Mouse (Mus musculus): ENCODE measurements around the gene Insrr. TPM values are rescaled to one million over a fixed set of nuclear protein-coding genes. Genes with fewer than 3 reads are reported as not detected.

Insrr gene
- total RNA-seq, 2 experiments from 2014 or later = 0.54 to 0.72 TPM

DNA sequence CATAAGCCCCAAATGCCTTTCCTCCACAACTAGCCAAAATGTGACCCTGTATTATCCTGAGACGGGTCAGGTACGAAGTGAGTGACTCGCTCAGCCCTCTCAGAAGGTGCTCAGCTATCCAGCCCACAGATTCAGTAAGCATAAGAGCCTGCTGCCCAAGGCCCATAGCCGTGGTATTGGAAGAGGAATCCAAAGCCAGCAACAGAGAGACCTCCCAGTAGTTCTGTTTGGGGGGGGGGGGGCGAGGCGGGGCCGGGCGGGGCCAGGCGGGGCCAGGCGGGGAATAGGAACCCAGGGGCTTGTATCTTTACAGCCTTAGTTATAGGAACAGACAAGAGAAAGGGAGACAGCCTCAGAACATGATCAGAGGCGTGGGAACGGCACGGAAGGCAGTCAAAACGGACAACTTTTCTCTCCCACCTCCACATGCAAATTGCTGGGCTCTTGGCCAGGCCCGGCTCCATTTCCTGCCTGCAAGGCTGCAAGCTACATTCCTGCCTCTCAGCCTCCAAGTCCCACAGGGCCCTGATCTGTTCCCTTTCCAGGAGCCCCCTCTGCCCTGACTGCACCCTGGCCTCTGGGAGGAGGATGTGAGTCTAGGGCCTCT lies 33.0 kb upstream of the Insrr start:
- peak overlapping the region; percentile 75 for H3K27ac ChIP-seq
- H3K4me3 ChIP-seq = peak overlapping the region; percentile 5; the same call in 1 of the 2 replicates
- peak; percentile 56 to 79 for DNase-seq (ENCODE audit: extremely low spot score in 1 of 2, low spot score in 2 of 2)
- TF ChIP-seq CTCF (IDR thresholded peaks at IDR 0.05) = no peak; the same call in 1 of the 2 replicates
- intact Hi-C loops (cut with DNase I) = no loop called here

DNA sequence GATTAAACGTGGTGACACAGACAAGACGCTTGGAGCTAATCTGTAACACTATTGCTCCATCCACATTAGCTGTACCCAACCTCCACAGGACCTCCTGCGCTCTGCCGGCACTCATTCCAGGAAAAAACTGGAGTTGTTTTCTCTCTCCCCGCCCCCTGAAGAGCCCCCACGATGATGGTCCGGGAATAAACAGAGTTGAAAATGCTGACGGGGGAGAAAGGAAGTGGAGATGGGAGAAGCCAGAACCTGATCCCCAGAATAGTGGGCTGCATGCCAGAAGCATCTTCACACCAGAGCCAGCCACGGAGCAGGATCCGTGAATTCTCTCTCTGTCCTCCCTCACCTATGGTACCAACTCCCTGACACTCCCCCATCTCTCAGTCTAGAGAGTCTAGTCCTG lies 32.2 kb upstream of the Insrr start:
- H3K4me3 ChIP-seq = peak overlapping the region; percentile 21; the same call in 1 of the 2 replicates
- peak overlapping the region; percentile 53 for H3K27ac ChIP-seq
- intact Hi-C loops (cut with DNase I) = no loop called here
- no peak for DNase-seq (ENCODE audit: extremely low spot score in 1 of 2, low spot score in 2 of 2)
- TF ChIP-seq CTCF (IDR thresholded peaks at IDR 0.05) = no peak

DNA sequence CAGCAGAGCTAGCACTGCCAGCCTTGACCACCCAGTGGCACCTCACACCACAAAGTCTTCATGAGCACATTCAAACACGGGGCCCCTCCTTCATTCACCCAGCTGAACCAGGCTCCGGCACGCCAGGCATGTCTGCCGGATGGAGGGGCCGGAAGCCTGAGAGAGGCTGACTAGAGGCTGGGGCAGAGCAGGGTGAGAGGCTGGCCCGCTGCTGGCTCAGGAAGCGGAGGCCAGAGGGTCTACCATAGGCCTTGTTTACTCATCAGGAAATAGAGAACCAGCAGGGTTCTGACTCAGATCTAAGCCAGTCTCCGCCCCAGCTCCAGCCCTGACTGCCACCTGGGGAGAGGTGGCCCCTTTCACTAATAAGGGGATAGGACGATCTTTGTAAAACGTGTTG lies 31.7 kb upstream of the Insrr start:
- no peak for TF ChIP-seq CTCF (IDR thresholded peaks at IDR 0.05)
- Histone ChIP-seq H3K27ac (peak overlapping the region; percentile 73), H3K4me3 (peak overlapping the region; percentile 21; the same call in 1 of the 2 replicates)
- no peak for DNase-seq (ENCODE audit: extremely low spot score in 1 of 2, low spot score in 2 of 2)
- intact Hi-C loops (cut with DNase I) = no loop called here

DNA sequence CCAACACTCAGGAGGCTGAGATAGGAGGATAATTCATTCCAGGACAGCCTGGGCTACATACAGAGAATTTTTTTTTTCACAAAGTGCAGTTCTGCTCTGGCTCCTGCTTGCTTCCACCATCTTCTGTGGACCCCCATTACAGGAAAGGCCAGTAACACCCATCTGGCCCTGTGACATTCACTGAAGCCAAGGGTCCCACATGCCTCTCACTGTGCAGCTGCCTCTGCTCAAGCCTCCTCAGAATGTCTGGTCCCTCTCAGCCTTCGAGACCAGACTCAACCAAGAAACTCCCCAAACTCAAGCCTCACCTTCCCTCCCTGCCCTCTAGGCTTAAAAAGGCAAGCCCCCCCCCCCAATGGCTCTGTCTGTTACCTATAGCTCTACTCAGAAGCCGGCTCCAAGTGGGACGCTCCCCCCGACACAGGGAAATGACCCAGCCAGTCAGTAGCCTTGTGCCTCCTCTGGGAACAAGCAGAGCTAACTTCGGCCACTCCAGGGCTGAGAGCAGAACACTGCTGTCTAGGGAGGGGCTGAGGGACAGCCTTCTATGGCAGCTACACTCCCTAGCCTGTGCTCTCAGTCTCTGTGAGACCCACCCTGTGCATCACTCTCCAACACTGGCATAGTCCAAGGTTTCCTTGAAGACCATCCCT lies 31.0 kb upstream of the Insrr start:
- Histone ChIP-seq H3K4me3 (no peak overlapping the region), H3K27ac (peak overlapping the region; percentile 73)
- TF ChIP-seq CTCF (IDR thresholded peaks at IDR 0.05) = no peak
- intact Hi-C loops (cut with DNase I) = no loop called here
- no peak for DNase-seq (ENCODE audit: extremely low spot score in 1 of 2, low spot score in 2 of 2)

DNA sequence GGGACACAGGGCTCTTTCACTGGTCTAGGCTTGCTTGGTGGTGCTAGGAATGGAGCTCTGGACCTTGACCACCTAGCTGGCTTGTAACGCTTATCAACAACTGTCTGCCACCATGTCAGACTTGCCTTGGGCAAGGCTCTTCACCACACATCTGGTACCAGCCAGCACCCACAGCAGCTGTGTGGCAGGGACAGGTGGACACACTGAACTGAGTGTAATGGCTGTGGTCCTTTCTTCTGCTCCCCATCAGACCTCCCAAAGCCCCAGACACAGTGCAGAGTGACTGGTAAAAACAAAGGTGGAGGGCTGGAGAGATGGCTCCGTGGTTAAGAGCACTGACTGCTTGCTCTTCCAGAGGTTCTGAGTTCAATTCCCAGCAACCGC lies 30.5 kb upstream of the Insrr start:
- DNase-seq (ENCODE audit: extremely low spot score in 1 of 2, low spot score in 2 of 2) = no peak
- Histone ChIP-seq H3K27ac (no peak overlapping the region; the same call in 1 of the 2 replicates), H3K4me3 (no peak overlapping the region)
- no peak for TF ChIP-seq CTCF (IDR thresholded peaks at IDR 0.05)
- intact Hi-C loops (cut with DNase I) = no loop called here

DNA sequence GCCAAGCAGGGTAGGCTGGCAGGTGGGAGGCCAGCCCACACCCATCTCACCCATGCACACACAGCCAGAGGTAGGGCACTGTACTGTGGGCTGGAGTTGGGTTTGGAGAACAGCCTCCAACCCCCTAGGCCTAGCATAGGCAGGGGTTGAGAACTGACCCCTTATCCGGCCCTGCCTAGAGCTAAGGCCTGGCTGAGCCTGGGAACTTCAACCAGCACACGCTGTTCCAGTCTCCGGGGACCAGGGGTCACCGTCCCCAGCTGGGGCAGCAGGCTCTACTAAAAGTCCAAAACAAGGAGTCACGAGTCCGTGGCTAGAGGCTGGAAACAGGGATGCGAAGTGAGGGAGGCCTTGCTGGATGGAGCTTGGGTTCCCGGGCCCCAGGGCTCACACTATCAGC lies 29.0 kb upstream of the Insrr start:
- intact Hi-C loops (cut with DNase I) = no loop called here
- peak overlapping the region; percentile 34 for H3K4me3 ChIP-seq
- no peak for TF ChIP-seq CTCF (IDR thresholded peaks at IDR 0.05)

DNA sequence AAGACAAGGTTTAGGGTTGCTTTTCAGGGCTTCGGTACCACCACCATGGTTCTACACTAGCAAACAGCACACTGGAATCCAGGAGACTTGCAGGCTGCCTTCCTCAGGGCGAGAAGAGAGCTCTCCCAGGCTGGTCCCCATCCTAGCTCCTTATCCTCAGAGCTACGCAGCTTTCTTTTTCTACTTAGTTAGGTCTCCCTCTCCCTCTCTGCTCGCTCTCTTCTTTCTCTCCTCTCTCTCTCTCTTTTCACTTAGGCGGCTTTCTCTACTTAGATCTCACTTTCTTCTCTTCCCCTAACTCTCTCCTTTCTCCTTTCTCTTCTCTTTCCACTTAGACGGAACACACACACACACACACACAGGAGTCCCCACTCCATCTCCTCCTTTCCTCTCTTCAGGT lies 28.3 kb upstream of the Insrr start:
- TF ChIP-seq CTCF (IDR thresholded peaks at IDR 0.05) = no peak
- Histone ChIP-seq H3K27ac (peak overlapping the region; percentile 75), H3K4me3 (peak overlapping the region; percentile 34)
- DNase-seq (ENCODE audit: extremely low spot score in 1 of 2, low spot score in 2 of 2) = no peak
- intact Hi-C loops (cut with DNase I) = no loop called here

More for the DNA sequence above, 29.0 kb upstream of the Insrr start:
- no peak for DNase-seq (ENCODE audit: extremely low spot score in 1 of 2, low spot score in 2 of 2)
- no peak overlapping the region; the same call in 1 of the 2 replicates for H3K27ac ChIP-seq

DNA sequence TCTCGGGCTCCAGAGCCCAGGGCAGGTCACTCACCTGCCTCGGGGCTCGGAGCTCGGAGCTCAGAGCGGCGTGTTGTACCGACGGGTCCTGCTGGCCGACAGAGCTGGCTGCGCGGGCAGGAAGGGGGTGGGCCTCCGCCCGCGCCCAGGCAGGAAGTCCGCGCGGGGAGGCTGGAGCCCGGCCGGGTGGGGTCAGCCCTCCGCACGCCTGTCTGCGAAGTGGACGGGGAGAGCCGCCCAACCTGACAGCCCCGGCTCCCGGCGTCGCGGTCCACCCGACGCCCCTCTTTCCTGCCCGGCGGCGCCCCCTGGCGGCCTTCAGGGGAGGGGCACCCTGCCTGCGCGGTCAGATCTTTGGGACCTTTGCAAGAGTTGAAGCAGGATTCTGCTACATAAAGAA lies 27.9 kb upstream of the Insrr start:
- DNase-seq (ENCODE audit: extremely low spot score in 1 of 2, low spot score in 2 of 2) = peak; percentile 46 to 58
- Histone ChIP-seq H3K27ac (peak overlapping the region; percentile 75), H3K4me3 (peak overlapping the region; percentile 34)
- peak; percentile 91 for TF ChIP-seq CTCF (IDR thresholded peaks at IDR 0.05)
- intact Hi-C loops (cut with DNase I) = no loop called here

DNA sequence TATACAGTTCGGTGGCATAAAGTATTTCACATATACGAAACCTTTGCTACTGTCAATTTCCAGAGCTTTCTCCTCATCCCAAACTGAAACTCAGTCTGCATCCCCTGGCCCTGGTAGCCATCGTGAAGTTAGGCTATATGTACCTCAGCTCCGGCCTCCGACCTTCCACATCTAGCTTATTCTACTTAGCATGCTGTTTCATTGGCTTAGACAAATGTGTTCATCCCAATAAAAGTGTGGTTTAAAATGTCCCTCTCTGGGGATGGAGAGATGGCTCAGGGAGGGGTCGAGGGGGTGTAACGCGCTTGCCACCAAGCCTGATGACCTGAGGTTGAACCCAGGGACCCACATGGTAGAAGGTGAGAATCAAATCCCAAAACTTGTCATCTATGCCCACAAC lies 27.2 kb upstream of the Insrr start:
- intact Hi-C loops (cut with DNase I) = no loop called here
- Histone ChIP-seq H3K27ac (no peak overlapping the region), H3K4me3 (no peak overlapping the region)
- no peak for DNase-seq (ENCODE audit: extremely low spot score in 1 of 2, low spot score in 2 of 2)
- no peak for TF ChIP-seq CTCF (IDR thresholded peaks at IDR 0.05)

DNA sequence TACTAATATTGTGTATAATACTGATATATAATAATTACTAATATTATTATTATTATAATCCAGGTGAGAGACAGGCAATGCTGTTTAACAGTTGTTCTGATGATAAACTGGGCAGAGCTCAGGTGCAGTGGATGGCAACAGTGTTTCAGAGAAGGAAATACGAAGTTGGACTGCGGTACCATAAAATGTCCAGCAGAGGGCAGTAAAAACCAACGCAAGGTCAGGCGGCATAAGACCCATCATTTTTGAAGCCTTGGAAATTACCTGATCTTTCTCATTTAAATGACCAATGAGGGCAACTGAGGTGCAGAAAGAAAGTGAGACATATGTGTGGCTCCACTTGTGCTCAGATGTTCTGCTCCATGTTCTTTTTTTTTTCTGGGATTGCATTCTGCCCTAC lies 26.5 kb upstream of the Insrr start:
- DNase-seq (ENCODE audit: extremely low spot score in 1 of 2, low spot score in 2 of 2) = no peak

DNA sequence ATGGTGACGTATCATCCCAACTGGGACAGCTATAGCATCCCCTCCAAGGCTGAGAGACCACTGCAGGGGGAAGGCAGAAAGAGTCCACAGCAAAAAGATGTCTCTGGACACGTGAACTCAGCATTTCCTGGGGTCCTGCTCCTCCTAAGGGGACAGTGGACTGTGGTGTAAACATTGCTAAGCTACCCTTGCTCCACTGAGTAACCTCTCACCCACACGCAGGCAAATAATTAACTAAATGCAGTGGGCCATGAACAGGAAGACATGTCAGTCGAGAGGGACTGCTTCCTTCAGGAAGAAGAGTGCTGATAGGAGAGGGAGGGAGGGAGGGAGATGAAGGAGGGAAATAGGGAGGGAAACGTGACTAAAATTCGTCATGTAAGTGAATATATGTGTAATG lies 25.7 kb upstream of the Insrr start:
- intact Hi-C loops (cut with DNase I) = loop anchor here (2.0 kb wide), 1 partner anchor 70 kb away; no protein-coding TSS in a partner anchor
- TF ChIP-seq CTCF (IDR thresholded peaks at IDR 0.05) = no peak
- Histone ChIP-seq H3K27ac (no peak overlapping the region), H3K4me3 (no peak overlapping the region)
- no peak for DNase-seq (ENCODE audit: extremely low spot score in 1 of 2, low spot score in 2 of 2)

More for the DNA sequence above, 26.5 kb upstream of the Insrr start:
- H3K27ac ChIP-seq = no peak overlapping the region
- H3K4me3 ChIP-seq = no peak overlapping the region
- intact Hi-C loops (cut with DNase I) = loop anchor here (1.0 to 2.0 kb wide), 3 partner anchors 46 to 90 kb away; no protein-coding TSS in a partner anchor
- peak; percentile 89 for TF ChIP-seq CTCF (IDR thresholded peaks at IDR 0.05)

DNA sequence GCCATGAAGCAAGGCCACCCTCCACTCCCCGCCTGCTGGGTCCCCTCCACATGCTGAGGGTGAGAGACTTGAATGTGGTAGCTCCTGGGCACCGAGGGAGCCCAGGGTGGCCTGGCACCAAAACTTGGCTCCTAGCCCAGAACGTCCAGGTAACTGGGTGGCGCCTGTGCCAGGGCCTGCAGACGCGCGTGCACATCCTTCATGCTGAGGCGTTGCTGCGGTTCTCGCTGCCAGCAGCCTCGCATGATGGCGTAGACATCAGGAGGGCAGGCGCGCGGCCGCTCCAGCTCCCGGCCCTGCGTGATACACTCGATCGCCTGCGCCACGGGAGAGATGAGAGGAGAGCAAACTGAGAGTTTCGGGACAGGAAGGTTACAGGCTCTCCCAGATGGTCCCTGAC lies 18.5 kb upstream of the Insrr start:
- intact Hi-C loops (cut with DNase I) = no loop called here
- Histone ChIP-seq H3K27ac (no peak overlapping the region), H3K4me3 (no peak overlapping the region)
- TF ChIP-seq CTCF (IDR thresholded peaks at IDR 0.05) = no peak
- DNase-seq (ENCODE audit: extremely low spot score in 1 of 2, low spot score in 2 of 2) = no peak

DNA sequence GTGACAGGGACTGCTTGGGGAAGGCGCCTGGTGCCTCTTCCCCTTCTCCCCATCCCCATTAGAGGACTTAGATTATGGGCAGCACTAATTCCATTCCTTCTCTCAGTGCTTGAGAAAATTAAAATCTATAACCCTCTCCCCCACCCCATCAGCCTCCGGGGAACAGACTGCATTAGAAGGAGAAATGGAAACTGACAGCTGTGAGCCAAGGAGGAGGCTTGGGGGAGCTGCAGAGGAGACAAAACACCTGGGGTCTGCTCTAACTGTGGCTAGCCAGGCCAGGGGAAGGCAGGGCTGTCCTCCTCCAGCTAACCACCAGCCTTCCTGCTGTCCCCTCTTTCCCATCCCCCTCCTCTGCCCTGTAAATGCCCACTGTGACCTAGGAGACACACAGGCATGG lies 17.7 kb upstream of the Insrr start:
- H3K27ac ChIP-seq = no peak overlapping the region
- intact Hi-C loops (cut with DNase I) = no loop called here
- TF ChIP-seq CTCF (IDR thresholded peaks at IDR 0.05) = no peak
- H3K4me3 ChIP-seq = no peak overlapping the region
- no peak for DNase-seq (ENCODE audit: extremely low spot score in 1 of 2, low spot score in 2 of 2)

Measured in left cerebral cortex, adult 2 months (tissue).